Mouse (Mus musculus) adrenal gland, postnatal 36 days (tissue): ENCODE data around the gene Vsig10l. TPM values are rescaled to one million over a fixed set of nuclear protein-coding genes. Genes with fewer than 3 reads are reported as not detected.

Source experiments
- microRNA-seq: library from miRNA; unstranded; fragments of <30 nt; microRNA quantifications from one replicate; pipeline ENCODE4 v1.2.0, GENCODE M21; 2021
- total RNA-seq, 2 experiments: library from RNA; stranded (reverse); gene quantifications; 2 replicates each; pipeline ENCODE4 v1.2.3; 2021

Gene Vsig10l
- total RNA-seq, 2 experiments from 2014 or later, result 1.5 to 1.7 TPM

Small RNAs within 50 kb of the gene (microRNA-seq; reads per million reads assigned to microRNA genes)
- 2.2 reads per million for gene Mir7051

Other genes with a start within 250 kb of the Vsig10l start
- gene Zfp715, start 149.9 kb upstream of the Vsig10l start, total RNA-seq, result 10 to 100 TPM; 19.1 to 24.9 TPM
- gene Siglecf, start 111.8 kb upstream of the Vsig10l start, total RNA-seq, result under 1 TPM in 1 of 2 experiments, not detected in 1; 0.20 TPM
- under 1 TPM in 1 of 2 experiments, not detected in 1; 0.33 TPM for gene Siglecg, start 54.9 kb upstream of the Vsig10l start, total RNA-seq
- gene Lim2, start 35.5 kb upstream of the Vsig10l start, total RNA-seq, result not detected
- under 1 TPM in 1 of 2 experiments, not detected in 1; 0.50 TPM for gene Nkg7, start 26.1 kb upstream of the Vsig10l start, total RNA-seq
- not detected for gene Cldnd2, start 22.4 kb upstream of the Vsig10l start, total RNA-seq
- gene Etfb, start 19.1 kb upstream of the Vsig10l start, total RNA-seq, result 100 to 1,000 TPM; 504 to 548 TPM
- 1 to 10 TPM in 1 of 2 experiments, not detected in 1; 1.2 TPM for gene Gm45233, start 19.0 kb upstream of the Vsig10l start, total RNA-seq
- gene Iglon5, start 26.9 kb downstream of the Vsig10l start, total RNA-seq, result 1 to 10 TPM; 1.3 to 1.5 TPM
- gene 4931406B18Rik, start 42.8 kb downstream of the Vsig10l start, total RNA-seq, result not detected
- gene Cd33, start 81.3 kb downstream of the Vsig10l start, total RNA-seq, result 1 to 10 TPM; 2.2 to 3.7 TPM
- gene Zfp658, start 99.1 kb downstream of the Vsig10l start, total RNA-seq, result 1 to 10 TPM; 2.5 to 2.6 TPM
- 10 to 100 TPM; 16.4 to 19.9 TPM for gene Zfp719, start 116.5 kb downstream of the Vsig10l start, total RNA-seq
- gene Zfp819, start 144.0 kb downstream of the Vsig10l start, total RNA-seq, result under 1 TPM in 1 of 2 experiments, not detected in 1; 0.26 TPM
- gene Ceacam18, start 171.6 kb downstream of the Vsig10l start, total RNA-seq, result not detected
- 1 to 10 TPM; 2.4 to 3.6 TPM for gene Siglece, start 197.0 kb downstream of the Vsig10l start, total RNA-seq
- gene Ctu1, start 208.9 kb downstream of the Vsig10l start, total RNA-seq, result 10 to 100 TPM; 11.2 to 14.6 TPM
- gene Klk14, start 227.3 kb downstream of the Vsig10l start, total RNA-seq, result not detected
- not detected for gene Klk13, start 249.4 kb downstream of the Vsig10l start, total RNA-seq